Mouse (Mus musculus) small intestine, adult 2 months (tissue): ENCODE results near the gene Map3k11. TPM values are rescaled to one million over a fixed set of nuclear protein-coding genes. Genes with fewer than 3 reads are reported as not detected.
A peak's percentile ranks its signal among the peaks of the same experiment; 100 is the strongest.

Source experiments
- H3K27ac ChIP-seq: fragments of 200-500 bp; 2 replicates; pipeline ENCODE4 v1.5.1; 2012; ENCODE audit warnings: low read depth, low read length, control low read depth, inconsistent platforms; ENCODE audit not compliant: insufficient read depth
- H3K27me3 ChIP-seq: fragments of 200-500 bp; 2 replicates; pipeline ENCODE4 v1.6.1; 2012; ENCODE audit warnings: mild to moderate bottlenecking, moderate library complexity, low read length, inconsistent platforms; ENCODE audit not compliant: control insufficient read depth, insufficient read depth
- H3K36me3 ChIP-seq: fragments of 200-500 bp; 2 replicates; pipeline ENCODE4 v1.6.1; 2012; ENCODE audit warnings: mild to moderate bottlenecking, low read length, control low read depth, inconsistent platforms; ENCODE audit not compliant: control insufficient read depth, insufficient read depth
- H3K4me1 ChIP-seq: fragments of 200-500 bp; 2 replicates; pipeline ENCODE4 v1.6.1; 2012; ENCODE audit warnings: low read length, inconsistent platforms, mixed read lengths; ENCODE audit not compliant: control insufficient read depth, insufficient read depth, insufficient read length
- H3K4me3 ChIP-seq: fragments of 200-500 bp; 2 replicates; pipeline ENCODE4 v1.5.1; 2012; ENCODE audit warnings: low read depth, mild to moderate bottlenecking, control low read depth, inconsistent platforms, low read length, moderate library complexity
- CTCF ChIP-seq: fragments of 200-500 bp; IDR thresholded peaks from 2 replicates; pipeline ENCODE4 v1.5.1; 2012; ENCODE audit warnings: low read depth, mild to moderate bottlenecking, control low read depth, inconsistent platforms, low read length, moderate library complexity, mixed read lengths; ENCODE audit not compliant: insufficient replicate concordance, insufficient read length; ENCODE audit errors: extremely low read depth
- POLR2A ChIP-seq: fragments of 200-500 bp; IDR thresholded peaks from 2 replicates; pipeline ENCODE4 v1.6.1; 2012; ENCODE audit warnings: low read depth, mild to moderate bottlenecking, control low read depth, inconsistent platforms, low read length, moderate library complexity
- WGBS: fragments of 180-500 bp; shearing (Covaris S2); methylation state at CpG from one replicate; pipeline ENCODE4 v1.1.7; 2018; 5-methylcytosine and 5-hydroxymethylcytosine counted together
- polyA plus RNA-seq: library from polyadenylated mRNA; depleted of rRNA; stranded (reverse); fragments of >200 nt; gene quantifications from 2 replicates; pipeline ENCODE4 v1.2.3, GENCODE M21; 2012; rRNA removed

Gene Map3k11
- polyA plus RNA-seq, 1 experiment, result 169 TPM

GRCm38 (mm10) chr19:5749476-5749875 lies 60.9 kb downstream of the Map3k11 start:
- WGBS, result 56% methylated on average over 6 of the region's 6 CpGs
- TF ChIP-seq CTCF, result no peak
- no peak for TF ChIP-seq POLR2A
- Histone ChIP-seq H3K4me1 (peaks cover 7% of the 10 kb centered on the region; the same call in 1 of the 2 replicates), H3K27ac (no peak overlapping the region), H3K27me3 (peaks cover 17% of the 10 kb centered on the region), H3K36me3 (no peaks in the 10 kb centered on the region), H3K4me3 (no peak overlapping the region)

- peaks cover 17% of the 10 kb centered on the region; the same call in 1 of the 2 replicates for H3K27me3 ChIP-seq
- TF ChIP-seq CTCF, result no peak
- no peak for TF ChIP-seq POLR2A
- 40% methylated on average over 22 of the region's 22 CpGs for WGBS
- no peak overlapping the region for H3K4me3 ChIP-seq
- H3K36me3 ChIP-seq, result no peaks in the 10 kb centered on the region
- H3K4me1 ChIP-seq, result peaks cover 4% of the 10 kb centered on the region; the same call in 1 of the 2 replicates
- no peak overlapping the region for H3K27ac ChIP-seq
These were observed 62.4 kb downstream of the Map3k11 start for GRCm38 (mm10) chr19:5750951-5751350.

GRCm38 (mm10) chr19:5751742-5752141 lies 63.2 kb downstream of the Map3k11 start:
- Histone ChIP-seq H3K27me3 (0 out of 2 replicates have a peak, but pooled peaks cover 14% of the 10 kb centered on the region), H3K36me3 (no peaks in the 10 kb centered on the region), H3K27ac (no peak overlapping the region), H3K4me3 (0 out of 2 replicates have a peak overlapping the region, but pooled peaks have one; percentile 6), H3K4me1 (peaks cover 4% of the 10 kb centered on the region)
- WGBS, result 18% methylated on average over 20 of the region's 20 CpGs
- no peak for TF ChIP-seq CTCF
- TF ChIP-seq POLR2A, result no peak

Other genes with a start within 250 kb of the Map3k11 start
- 0.91 and 2.6 TPM in 2 replicates for gene Fosl1, start 241.2 kb upstream of the Map3k11 start, polyA plus RNA-seq
- 3.3 and 4.4 TPM in 2 replicates for gene Ccdc85b, start 230.8 kb upstream of the Map3k11 start, polyA plus RNA-seq
- 72.5 and 143 TPM in 2 replicates for gene Fibp, start 228.1 kb upstream of the Map3k11 start, polyA plus RNA-seq
- 8.2 and 10.2 TPM in 2 replicates for gene Ctsw, start 220.2 kb upstream of the Map3k11 start, polyA plus RNA-seq
- gene Efemp2, start 214.8 kb upstream of the Map3k11 start, polyA plus RNA-seq, result 22.4 and 26.5 TPM in 2 replicates
- 19.9 and 29.1 TPM in 2 replicates for gene Mus81, start 200.3 kb upstream of the Map3k11 start, polyA plus RNA-seq
- 320 and 703 TPM in 2 replicates for gene Cfl1, start 198.3 kb upstream of the Map3k11 start, polyA plus RNA-seq
- gene 1700020D05Rik, start 185.0 kb upstream of the Map3k11 start, polyA plus RNA-seq, result 0.19 TPM in 1 of 2 replicates, not detected in the other
- gene Snx32, start 178.2 kb upstream of the Map3k11 start, polyA plus RNA-seq, result 1.7 and 3.2 TPM in 2 replicates
- gene Ovol1, start 128.1 kb upstream of the Map3k11 start, polyA plus RNA-seq, result 28.5 and 55.3 TPM in 2 replicates
- gene Ap5b1, start 120.7 kb upstream of the Map3k11 start, polyA plus RNA-seq, result 20.2 and 37.1 TPM in 2 replicates
- 47.0 and 68.0 TPM in 2 replicates for gene Rnaseh2c, start 86.9 kb upstream of the Map3k11 start, polyA plus RNA-seq
- 19.0 and 40.4 TPM in 2 replicates for gene Kat5, start 78.5 kb upstream of the Map3k11 start, polyA plus RNA-seq
- gene Rela, start 51.3 kb upstream of the Map3k11 start, polyA plus RNA-seq, result 35.8 and 61.0 TPM in 2 replicates
- 35.1 and 54.0 TPM in 2 replicates for gene Sipa1, start 25.0 kb upstream of the Map3k11 start, polyA plus RNA-seq
- gene Pcnx3, start 166 bp downstream of the Map3k11 start, polyA plus RNA-seq, result 85.4 and 150 TPM in 2 replicates
- gene Kcnk7, start 15.6 kb downstream of the Map3k11 start, polyA plus RNA-seq, result 0.57 TPM in 1 of 2 replicates, not detected in the other
- 62.1 and 100 TPM in 2 replicates for gene Ehbp1l1, start 37.6 kb downstream of the Map3k11 start, polyA plus RNA-seq
- gene Fam89b, start 40.9 kb downstream of the Map3k11 start, polyA plus RNA-seq, result 69.8 and 126 TPM in 2 replicates
- 28.2 and 30.2 TPM in 2 replicates for gene Ltbp3, start 52.2 kb downstream of the Map3k11 start, polyA plus RNA-seq
- gene Scyl1, start 82.7 kb downstream of the Map3k11 start, polyA plus RNA-seq, result 37.1 and 52.5 TPM in 2 replicates
- gene Frmd8, start 186.5 kb downstream of the Map3k11 start, polyA plus RNA-seq, result 32.1 and 62.1 TPM in 2 replicates
- gene Slc25a45, start 189.1 kb downstream of the Map3k11 start, polyA plus RNA-seq, result 207 and 241 TPM in 2 replicates
- gene Tigd3, start 205.4 kb downstream of the Map3k11 start, polyA plus RNA-seq, result 0.90 and 2.0 TPM in 2 replicates
- 34.1 and 64.3 TPM in 2 replicates for gene Dpf2, start 224.3 kb downstream of the Map3k11 start, polyA plus RNA-seq
- 10.3 and 30.6 TPM in 2 replicates for gene Cdc42ep2, start 236.1 kb downstream of the Map3k11 start, polyA plus RNA-seq